Mouse (Mus musculus): ENCODE data around the gene Wrnip1.
A peak's percentile ranks its signal among the peaks of the same experiment; 100 is the strongest.

The Wrnip1 gene

DNA sequence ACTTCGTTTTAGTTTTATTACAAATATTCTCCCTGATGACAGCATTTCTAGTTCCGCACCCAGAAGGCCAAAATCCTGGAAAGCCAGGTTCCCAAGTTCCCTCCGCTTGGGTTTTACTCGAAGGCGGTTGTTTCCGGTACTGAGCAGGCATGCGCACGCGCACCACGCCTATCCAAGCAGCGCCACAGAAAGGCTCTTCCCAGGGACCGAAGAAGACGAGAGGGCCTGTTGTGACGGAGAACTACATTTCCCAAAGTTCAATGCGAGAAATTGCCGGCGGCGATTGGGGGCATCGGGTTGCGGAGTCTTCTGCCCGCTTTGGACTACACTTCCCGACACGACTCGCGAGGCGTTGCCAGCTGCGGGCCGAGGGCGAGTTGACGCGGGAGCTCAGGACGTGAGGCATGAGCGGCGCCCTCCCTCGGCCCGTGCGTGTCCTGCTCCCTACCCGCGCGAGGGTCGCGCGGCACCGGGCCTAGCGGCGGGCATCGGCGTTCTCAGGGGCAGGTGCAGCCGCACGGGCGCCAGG lies at the start of gene Wrnip1:
Wrnip1 (plus strand) TSS at position 346 of the 529 bp plus-strand sequence.
- DNase-seq (ENCODE audit: low spot score): peak; percentile 99

DNA sequence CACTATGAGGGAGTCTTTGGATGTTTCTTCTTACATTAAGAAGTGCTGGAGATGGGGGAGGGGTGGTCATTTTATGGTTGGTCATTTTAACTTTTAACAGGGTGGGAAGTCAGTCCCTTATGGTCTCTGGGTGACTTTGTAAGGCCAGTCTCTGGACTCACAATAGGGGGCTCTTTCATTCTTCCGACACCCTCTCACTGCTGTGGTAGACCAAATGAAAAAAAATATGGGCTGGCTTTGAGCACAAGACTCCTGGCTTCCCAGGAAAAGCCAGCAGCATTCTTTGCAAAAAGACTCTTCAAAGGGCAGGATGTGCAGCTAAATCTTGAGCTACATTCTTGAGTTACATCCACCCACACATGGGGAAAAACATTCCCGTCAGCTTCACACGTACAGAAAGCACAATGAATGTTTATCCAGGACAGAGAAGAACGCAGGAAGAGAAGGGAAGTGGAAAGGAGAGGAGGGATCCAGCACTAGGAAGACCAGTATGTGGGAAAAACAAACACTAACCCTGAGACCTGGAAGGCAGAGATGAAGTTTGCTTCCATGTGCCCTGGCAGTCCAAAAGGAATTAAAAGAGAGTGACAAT lies 49.7 kb upstream of the Wrnip1 start:
- no peak for DNase-seq (ENCODE audit: low spot score)

DNA sequence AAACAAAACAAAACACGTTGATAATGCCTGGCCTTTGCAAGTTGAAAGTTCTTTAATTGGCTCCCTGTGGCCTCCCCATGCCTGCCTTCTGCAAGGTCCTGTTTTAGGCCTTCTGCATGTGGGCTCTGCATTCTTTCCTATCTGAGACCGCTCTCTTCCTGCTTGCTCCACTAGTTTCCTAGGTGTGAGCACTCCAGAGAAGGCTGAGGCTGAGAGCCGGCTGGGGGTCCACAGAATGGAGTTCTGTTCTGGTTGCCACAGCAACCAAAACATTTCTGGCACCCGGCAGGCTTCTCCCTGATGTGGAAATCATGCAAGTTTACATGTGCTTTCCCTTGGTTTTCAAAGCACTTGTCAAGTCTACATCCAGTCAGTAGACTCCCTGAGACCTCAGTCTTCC lies 42.8 kb upstream of the Wrnip1 start:
- no peak for DNase-seq (ENCODE audit: low spot score)

DNA sequence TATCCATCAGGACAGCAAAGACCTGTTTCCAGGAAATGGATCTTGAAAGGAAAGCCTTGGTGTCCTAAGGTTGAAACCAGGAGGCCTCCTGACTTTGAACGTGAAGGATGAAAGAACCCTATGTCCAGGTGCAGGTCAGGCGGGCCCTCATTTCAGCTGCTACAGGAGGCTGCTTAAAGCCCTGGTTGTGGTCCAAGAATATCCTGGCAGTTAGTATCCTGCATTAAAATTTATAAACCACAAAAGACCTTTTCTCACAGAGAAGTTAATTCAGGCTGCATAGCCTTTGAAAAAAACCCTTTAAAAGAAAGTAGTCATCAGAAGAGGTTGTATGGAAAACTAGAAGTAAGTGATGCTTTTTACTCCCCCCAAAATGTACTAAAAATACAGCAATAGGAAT lies 41.0 kb upstream of the Wrnip1 start:
- DNase-seq (ENCODE audit: low spot score): no peak

DNA sequence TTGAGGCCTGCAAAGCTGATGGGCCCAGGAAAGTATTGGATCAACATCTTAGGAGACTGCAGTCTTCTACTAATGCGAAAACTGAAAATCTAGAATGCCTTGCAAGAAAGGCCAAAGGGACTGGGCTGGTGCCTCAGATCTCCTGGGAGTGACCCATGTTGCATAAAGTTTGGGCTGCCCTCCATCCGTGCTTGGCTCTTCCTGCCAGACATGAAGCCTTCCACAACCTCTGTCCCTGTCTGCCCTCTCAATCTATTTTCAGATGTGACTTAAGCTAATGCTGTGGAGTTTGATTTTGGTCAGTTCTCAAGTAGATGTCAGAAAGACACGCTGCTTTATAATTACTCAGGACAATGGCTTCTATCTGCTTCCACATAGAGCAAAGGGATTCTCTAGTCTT lies 38.7 kb upstream of the Wrnip1 start:
- peak; percentile 95 for DNase-seq (ENCODE audit: low spot score)

DNA sequence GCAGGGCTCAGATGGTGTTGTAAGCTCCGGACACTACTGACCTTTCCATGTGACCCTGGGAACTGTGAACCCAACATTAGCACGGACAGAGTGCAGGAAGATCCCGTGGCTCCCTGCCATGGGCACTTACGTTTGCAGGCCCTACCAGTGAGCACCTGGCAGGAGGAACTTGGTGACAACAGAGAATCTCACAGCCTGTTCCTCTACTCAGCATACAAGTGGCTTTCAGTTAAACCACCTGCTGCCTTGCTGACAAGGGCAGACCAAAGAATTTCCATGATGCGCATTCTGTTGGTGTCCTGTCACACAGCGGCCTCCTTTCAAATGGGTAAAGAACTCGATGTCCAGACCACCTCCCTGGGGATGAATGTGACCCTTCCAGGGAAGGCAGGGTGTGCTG lies 37.4 kb upstream of the Wrnip1 start:
- DNase-seq (ENCODE audit: low spot score): no peak

DNA sequence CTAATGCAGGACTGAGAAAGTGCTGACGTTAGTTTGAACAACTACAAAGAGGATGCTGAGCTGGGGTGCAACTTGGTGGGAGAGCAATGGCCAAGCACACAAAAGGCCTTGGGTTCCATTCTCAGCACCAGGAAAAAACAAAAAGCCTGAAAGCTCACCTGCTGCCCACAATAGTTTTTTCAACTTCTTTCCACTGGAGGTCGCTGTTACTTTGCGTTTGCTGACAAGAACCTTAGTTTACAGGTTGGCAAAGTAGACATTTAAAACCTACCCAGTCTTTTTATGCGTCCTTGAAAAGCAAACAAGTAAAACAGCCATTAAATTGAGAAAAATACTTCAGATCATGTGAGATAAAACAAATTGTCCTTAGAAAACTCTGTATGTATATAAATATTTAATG lies 33.7 kb upstream of the Wrnip1 start:
- peak; percentile 81 for DNase-seq (ENCODE audit: low spot score)

DNA sequence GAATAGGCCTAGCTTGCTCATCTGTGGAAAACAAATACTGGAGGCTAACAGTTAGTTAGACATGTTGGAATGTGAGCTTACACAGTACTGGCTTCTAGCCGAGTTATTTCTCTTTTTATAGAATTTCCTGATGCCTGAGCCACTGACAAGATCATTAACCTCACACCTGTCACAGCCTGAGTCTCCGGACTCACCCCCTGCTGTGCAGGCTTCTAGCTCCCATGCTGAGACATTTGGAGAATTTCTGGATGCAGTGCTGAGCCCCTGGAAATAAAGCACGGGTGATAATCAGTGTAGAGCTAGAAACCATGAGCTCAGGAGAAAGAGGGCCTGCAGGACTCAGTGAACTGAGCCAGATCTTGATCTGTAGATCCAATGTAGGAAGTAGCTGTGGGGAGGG lies 31.9 kb upstream of the Wrnip1 start:
- DNase-seq (ENCODE audit: low spot score): no peak

DNA sequence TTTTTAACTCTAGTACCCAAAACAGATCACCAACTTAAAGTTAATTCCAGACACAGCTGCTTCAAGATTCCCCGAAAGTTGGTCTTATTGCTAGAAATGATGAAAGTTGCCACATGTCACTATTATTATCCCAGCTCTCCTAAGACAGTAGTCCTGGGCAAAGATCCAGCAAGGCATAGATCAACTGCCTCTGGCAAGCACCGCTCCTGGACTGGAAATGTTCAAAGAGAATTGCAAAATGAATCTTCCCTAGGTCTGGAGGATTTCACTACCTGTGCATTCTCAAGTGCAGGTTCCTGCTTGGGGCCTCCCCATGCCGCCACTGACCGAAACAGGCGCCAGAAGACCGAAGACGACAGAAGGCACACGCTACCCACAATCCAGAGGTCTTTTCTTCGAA lies 25.9 kb upstream of the Wrnip1 start:
- DNase-seq (ENCODE audit: low spot score): peak; percentile 83

DNA sequence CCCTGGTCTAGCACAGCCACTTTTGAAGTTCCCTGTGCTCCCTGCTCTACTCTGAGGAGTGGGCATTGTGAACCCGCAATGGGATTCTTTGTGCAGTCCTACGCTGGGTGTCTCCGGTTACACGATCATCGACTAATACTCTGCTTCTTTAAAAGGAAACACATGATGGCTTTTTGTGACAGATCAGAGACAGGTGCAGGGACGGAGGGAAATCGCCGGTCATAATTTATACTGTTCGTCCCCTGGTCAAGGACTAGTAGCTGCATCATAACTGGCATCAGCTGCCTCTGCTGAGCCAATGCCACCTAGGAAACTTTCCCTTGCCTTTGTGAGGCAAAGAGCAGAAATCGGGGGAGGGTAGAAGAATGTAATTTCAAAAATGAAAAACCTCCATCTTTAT lies 25.5 kb upstream of the Wrnip1 start:
- no peak for DNase-seq (ENCODE audit: low spot score)

DNA sequence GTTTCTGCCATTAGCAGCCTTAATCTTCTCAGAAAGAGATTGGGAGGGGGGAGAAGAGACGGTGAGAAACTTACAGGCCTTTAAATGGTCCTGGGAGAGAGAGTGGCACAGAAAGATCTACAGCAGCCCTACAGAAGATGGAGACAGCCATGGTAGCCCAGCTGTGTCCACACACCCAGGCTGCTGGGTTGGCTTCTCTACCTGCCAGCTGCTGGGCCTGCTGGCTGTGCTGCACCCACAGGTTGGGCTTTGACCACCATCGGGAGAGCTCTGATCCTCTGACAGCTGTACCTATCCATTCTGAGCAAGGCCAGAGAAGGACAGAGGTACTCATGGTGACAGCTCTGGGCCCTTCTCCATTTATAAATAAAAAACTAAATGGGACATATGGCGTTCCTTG lies 23.0 kb upstream of the Wrnip1 start:
- no peak for DNase-seq (ENCODE audit: low spot score)

DNA sequence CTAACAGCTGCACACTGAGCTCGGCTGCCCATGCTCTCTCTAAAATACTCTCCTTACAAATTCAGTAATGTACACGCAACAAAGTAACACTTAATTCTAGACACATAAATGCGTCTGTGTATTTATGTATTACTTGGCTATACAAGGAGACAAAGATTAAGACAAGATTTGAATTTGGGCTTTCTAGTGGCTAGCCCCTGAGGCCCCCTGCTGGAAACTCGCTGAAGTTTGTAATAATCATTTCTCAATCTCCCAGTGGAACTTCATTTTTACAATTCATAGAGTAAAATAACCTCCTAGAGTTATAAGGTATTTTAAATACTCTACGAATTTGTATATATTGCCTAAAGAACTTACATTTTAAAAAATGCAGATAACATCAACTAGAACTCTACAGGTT lies 18.8 kb upstream of the Wrnip1 start:
- no peak for DNase-seq (ENCODE audit: low spot score)

DNA sequence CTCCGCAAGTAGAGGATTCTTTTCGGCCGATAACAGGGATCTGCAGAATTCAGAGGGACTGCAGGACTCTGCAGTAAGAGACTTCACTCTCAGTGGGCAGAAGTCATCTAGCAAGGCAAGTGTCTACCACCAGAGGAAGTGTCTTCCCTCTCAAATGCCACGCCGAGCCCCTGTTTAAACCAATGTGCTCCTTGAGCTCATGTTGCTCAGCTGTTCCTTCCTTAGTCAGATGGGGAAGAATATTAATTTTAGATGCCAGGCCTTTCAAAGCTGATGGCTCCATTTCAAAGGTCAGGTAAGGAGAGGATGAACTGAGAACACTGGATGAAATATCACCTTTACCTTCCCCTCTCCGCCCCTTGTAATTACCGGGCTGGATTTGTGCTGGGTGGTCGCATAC lies 18.0 kb upstream of the Wrnip1 start, which contains the start of gene Mylk4:
Mylk4 (minus strand) TSS at position 139 of the 400 bp plus-strand sequence.
- DNase-seq (ENCODE audit: low spot score): no peak

DNA sequence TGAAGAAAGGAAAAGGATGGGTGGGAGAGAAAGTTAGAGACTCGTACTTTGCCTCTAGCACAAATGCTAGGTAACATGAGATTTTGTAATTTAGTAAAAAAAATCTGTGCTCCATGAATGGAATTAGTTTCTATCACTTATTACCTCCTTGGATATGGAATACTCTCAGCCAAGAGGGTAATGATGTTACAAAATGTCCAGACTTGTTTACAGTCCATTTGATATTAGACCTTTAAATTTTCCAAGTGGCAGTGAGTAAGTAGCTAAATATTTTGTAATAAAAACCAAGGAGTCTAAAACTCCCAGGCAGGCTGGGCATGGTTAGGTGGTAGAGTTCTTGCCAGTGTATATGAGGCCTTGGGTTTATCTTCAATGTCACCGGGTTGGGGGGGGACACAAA lies 14.3 kb upstream of the Wrnip1 start:
- DNase-seq (ENCODE audit: low spot score): peak; percentile 60

DNA sequence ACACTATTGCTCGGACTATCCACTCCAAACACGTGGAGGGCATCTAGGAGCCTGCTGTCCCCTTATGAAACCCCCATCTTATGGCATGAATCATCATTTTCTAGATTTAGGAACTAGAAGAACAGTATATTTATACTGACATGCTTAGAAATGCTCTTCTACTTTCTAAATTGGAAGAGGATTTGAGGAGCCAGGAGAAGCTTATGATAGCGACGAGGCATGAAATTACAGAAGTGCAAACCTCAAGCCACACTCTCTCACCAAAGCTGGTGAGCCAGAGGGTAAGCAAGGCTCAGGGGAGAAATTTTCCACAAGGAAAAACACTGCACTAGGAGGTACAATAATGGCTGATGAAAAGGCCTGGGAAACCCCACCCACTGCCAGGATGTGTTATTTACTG lies 12.1 kb upstream of the Wrnip1 start:
- no peak for DNase-seq (ENCODE audit: low spot score)

DNA sequence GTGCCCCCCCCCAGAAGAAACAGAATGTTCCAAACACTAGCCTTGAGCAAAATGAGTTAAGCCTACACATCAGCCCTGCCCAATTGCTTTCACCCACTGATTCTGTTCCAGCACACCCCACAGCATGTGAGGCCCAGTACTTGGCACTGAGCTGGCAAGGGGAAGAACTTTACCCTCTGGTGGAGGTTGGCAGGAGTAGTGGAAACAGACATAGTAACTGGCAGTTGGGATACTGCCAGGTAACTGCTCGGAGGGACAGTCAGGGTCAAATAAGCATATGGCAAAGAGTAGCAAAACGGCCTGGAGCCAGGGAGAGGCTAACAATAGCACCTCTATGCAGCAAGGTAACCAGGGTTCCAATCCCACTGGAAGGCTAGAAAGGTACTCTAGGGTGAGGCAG lies 7.2 kb upstream of the Wrnip1 start:
- peak; percentile 93 for DNase-seq (ENCODE audit: low spot score)

DNA sequence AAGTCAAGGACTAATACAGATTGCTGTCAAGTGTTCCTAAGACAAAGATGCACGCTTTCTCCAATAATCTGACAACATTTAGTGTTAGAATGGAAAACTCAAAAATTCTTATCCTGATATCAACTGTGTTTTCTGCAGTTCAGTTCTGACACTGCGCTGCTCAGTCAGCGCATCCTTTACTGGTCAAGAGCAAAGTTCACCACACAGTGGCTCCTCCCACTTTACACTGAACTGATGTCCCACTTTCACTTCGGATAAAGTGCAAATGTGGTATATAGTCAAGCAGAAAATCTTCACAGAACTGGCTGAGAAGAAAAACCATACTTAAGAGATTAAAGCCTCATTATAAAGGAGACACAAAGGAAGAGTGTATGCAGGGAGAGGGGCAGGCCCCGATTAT lies 6.7 kb upstream of the Wrnip1 start:
- no peak for DNase-seq (ENCODE audit: low spot score)

DNA sequence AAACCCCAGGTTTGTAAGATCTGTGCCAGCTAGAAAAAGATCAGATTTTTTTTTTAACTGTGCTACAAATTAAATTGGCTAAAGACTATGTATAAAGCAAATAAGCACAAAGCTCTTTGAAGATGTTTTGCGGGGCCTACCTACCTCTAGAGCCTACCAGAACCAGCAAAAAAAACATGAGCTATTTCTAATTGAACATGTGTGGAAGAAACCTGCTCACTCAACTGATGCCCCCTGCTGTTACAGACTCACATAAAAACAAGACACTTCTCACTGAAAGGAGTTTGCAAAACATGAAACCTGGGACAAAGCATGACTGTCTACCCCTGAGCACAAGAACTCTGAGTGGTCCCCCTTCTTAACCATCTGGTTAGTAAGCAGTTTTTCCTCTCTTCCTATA lies 4.8 kb upstream of the Wrnip1 start:
- peak; percentile 56 for DNase-seq (ENCODE audit: low spot score)

DNA sequence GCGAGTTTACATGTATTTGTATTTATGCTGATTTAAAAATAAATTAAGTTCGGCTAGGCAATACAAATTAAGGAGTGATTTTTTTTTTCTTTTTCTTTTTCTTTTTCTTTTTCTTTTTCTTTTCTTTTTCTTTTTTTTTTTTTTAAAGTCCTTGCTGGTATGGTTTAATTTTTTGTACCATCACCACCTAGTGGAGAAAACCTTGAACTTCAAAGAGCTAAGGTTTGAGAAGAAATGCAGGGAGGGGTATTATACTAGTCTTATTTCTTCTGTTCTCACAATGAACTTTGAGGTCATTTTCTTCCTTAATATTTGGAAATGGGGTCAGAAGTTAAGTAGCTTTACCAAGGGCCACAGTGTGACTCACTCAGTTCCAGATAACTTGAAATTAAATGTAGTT lies 2.7 kb upstream of the Wrnip1 start:
- peak; percentile 69 for DNase-seq (ENCODE audit: low spot score)

DNA sequence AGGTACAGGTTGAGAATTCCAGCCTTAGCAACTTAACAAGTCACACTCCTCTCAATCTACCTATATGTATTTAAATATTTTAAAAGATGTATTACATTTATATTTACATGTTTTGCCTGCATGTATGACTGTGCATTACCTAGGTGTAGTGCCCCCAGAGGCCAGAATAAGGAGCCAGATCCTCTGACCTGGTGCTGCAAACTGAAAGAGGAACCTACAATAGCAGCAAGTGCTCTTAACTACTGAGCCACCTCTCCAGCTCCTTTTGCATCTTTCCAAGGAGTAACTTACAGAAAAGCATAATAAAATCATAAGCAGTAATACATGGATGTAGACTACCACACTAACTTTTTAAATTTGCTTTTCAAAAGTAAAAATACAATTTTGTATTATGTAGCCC lies 979 bp upstream of the Wrnip1 start:
- DNase-seq (ENCODE audit: low spot score): peak; percentile 17

DNA sequence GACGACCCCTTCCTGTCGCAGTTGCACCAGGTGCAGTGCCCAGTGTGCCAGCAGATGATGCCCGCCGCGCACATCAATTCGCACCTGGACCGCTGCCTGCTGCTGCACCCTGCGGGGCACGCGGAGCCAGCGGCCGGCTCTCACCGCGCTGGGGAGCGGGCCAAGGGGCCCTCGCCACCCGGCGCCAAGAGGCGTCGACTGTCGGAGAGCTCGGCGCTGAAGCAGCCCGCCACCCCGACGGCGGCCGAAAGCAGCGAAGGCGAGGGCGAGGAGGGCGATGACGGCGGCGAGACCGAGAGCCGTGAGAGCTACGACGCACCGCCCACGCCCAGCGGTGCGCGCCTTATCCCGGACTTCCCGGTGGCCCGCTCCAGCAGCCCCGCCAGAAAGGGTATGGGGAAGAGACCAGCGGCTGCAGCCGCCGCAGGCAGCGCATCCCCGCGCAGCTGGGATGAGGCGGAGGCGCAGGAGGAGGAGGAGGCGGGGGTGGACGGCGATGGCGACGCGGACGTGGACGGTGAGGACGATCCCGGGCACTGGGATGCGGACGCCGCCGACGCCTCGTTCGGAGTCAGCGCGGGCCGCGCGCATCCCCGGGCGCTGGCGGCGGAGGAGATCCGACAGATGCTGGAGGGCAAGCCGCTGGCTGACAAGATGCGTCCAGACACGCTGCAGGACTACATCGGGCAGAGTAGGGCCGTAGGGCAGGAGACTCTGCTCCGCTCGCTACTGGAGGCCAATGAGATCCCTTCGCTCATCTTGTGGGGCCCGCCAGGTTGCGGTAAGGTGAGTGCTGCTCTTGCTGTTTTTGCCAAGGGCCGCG lies 632 bp downstream of the Wrnip1 start, which contains the start of gene D930007J09Rik:
D930007J09Rik (minus strand) TSS at position 591 of the 823 bp plus-strand sequence.
- DNase-seq (ENCODE audit: low spot score): no peak

DNA sequence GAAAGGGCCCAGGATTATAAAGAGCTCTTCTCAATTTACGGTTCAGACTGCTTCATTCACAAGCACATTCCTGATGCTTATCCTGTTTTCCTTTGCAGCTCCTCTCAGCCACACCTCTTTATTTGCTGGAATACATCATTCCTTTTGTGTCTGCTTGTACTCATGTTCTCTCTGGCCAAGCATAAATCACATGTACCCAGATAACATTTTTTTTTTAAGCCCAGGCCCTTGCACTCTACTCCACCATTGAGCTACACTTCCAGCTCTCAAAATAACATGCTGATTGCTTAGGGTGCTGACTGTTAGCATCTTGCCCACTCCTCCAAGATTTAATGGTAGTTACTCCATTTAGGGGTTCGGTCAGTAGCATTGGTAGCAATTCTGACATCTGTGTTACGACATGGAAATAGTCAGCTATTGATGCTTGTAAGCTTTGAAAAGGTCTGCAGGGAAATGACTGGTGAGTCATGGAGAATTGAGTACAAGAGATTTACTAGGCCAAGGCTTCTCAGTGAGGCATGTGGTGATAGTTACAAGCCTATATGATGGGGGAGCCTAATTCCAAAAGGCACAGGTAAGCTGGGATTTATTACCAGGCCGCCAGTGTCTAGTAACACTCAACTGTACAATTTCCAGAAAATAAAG lies 2.0 kb downstream of the Wrnip1 start:
- no peak for DNase-seq (ENCODE audit: low spot score)

DNA sequence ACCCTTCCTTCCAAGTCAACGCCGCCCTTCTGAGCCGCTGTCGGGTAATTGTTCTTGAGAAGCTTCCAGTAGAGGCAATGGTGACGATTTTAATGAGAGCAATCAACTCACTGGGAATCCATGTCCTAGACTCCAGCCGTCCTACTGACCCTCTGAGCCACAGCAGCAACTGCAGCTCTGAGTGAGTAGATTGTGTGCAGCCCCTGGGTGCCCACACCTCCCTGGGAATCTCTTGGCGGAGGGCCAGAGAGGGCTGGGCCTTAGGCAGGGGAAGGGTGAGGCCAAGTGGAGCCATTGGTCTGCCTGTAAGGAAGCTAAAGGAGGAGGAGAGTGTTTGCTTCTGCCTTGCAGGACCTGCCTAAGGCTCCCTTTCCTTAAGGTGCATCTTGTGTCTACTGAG lies 5.0 kb downstream of the Wrnip1 start:
- DNase-seq (ENCODE audit: low spot score): no peak

Measured in adipocyte (in vitro differentiated cells).